Mouse (Mus musculus) forebrain, embryonic 12.5 days (tissue): Measurements from ENCODE around the gene Ankrd13d. TPM values are rescaled to one million over a fixed set of nuclear protein-coding genes. Genes with fewer than 3 reads are reported as not detected.

Source experiments
- ATAC-seq: fragments of 200-750 bp; cut with Nextera tagmentation; 2 replicates; pipeline ENCODE4 v1.8.0; 2017; ENCODE audit warnings: moderate TSS enrichment; ENCODE audit not compliant: low FRiP score
- H3K27ac ChIP-seq: fragments of 300-500 bp; sonication (generic); 2 replicates; pipeline ENCODE4 v1.5.1; 2016; ENCODE audit warnings: mild to moderate bottlenecking
- H3K27me3 ChIP-seq: fragments of 300-500 bp; sonication (generic); 2 replicates; pipeline ENCODE4 v1.6.1; 2016; ENCODE audit warnings: mild to moderate bottlenecking
- H3K36me3 ChIP-seq: fragments of 300-500 bp; sonication (generic); replicated peaks from 2 replicates; pipeline ENCODE4 v1.6.1; 2016; ENCODE audit warnings: mild to moderate bottlenecking
- H3K4me1 ChIP-seq: fragments of 300-500 bp; sonication (generic); 2 replicates; pipeline ENCODE4 v1.6.1; 2016
- H3K4me2 ChIP-seq: fragments of 300-500 bp; sonication (generic); 2 replicates; pipeline ENCODE4 v1.6.1; 2016; ENCODE audit warnings: mild to moderate bottlenecking, moderate library complexity
- H3K4me3 ChIP-seq: fragments of 300-500 bp; sonication (generic); replicated peaks from 2 replicates; pipeline ENCODE4 v1.5.1; 2016; ENCODE audit warnings: mild to moderate bottlenecking
- H3K9ac ChIP-seq: fragments of 300-500 bp; sonication (generic); 2 replicates; pipeline ENCODE4 v1.6.1; 2016; ENCODE audit warnings: mild to moderate bottlenecking
- H3K9me3 ChIP-seq: fragments of 300-500 bp; sonication (generic); 2 replicates; pipeline ENCODE4 v1.6.1; 2016
- WGBS: fragments of 180-500 bp; shearing (Covaris S2); methylation state at CpG from one replicate; pipeline ENCODE4 v1.1.7; 2016; 5-methylcytosine and 5-hydroxymethylcytosine counted together
- polyA plus RNA-seq: library from polyadenylated mRNA; unstranded; fragments of >200 nt; fragmentation: Nextera tagmentation; extraction: Ambion mirVana; gene quantifications from 2 replicates; pipeline ENCODE4 v1.2.1, GENCODE M21; 2016

The Ankrd13d gene
- 12.6 and 14.2 TPM in 2 replicates for polyA plus RNA-seq

DNA sequence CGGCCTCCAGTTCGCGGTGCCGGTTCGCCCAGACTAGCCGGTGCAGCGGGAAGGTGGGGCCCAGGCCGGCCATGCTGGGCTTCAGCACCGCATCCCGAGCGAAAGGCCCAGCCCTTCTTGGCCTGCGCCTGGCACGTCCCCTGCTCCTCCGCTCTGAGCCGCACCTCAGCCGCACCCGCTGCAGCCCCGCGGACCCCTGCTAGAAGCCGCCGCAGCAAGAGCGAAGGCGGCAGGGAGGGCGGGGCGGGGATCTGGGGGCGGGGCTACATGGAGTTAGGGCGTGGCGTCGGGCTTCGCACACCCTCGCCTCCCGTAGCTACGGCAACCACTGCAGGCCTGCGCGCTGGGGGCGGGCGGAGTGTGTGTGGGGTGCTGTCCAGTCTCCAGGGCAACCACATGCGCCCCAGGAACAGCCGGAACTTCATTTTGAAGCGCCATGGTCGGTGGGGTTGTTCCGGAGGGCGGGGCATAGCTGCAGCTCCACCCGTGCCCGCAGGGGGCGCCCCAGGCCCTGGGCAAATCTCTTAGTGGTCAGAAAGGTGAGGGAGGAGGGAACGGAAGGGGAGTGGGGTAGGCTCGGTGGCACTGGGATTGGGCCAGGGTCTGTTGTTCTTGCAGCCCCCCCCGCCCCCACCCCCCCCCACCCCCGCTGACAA, at the start of gene Ankrd13d:
TSS of gene Ankrd13d (minus strand) at position 240 of the 656 bp plus-strand sequence.
- H3K36me3 ChIP-seq = peaks cover 27% of the 10 kb centered on the region
- peak within 1 kb of the TSS; percentile 74 for H3K9ac ChIP-seq
- H3K9me3 ChIP-seq = no peaks in the 10 kb centered on the region
- ATAC-seq = peak; percentile 96
- peak within 1 kb of the TSS; percentile 64 for H3K4me3 ChIP-seq
- 1% methylated on average over 41 of the region's 50 CpGs for WGBS
- H3K27me3 ChIP-seq = peaks cover 6% of the 10 kb centered on the region; the same call in 1 of the 2 replicates
- peak within 1 kb of the TSS; percentile 65 for H3K4me2 ChIP-seq
- peaks cover 20% of the 10 kb centered on the region for H3K4me1 ChIP-seq
- H3K27ac ChIP-seq = 0 out of 2 replicates have a peak within 1 kb of the TSS, but pooled peaks have one; percentile 25

DNA sequence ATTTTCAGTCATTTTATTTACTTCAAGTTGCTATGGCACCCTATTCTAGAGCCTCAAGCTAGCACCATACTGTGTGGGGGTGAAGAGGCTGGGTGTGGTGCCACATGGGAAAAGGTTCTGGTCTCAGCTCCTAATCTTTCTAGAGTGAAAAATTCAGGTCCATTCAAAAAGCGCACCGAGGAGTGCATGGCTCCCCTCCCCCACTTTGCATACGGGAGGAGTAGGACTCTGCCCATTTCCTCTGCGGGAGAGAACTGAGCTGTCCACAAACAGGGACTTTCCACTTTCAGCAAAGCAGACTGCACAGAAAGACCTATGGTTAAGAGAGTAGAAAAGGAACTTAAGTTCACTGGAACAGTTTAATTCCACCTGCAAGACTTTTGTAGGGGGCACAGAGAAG, 49.7 kb upstream of the Ankrd13d start:
- Histone ChIP-seq H3K4me1 (peaks cover 29% of the 10 kb centered on the region), H3K27ac (peak overlapping the region; percentile 93), H3K9me3 (no peaks in the 10 kb centered on the region), H3K27me3 (no peaks in the 10 kb centered on the region), H3K4me3 (peak overlapping the region; percentile 63), H3K4me2 (peak overlapping the region; percentile 87), H3K9ac (peak overlapping the region; percentile 82), H3K36me3 (peaks cover 38% of the 10 kb centered on the region)
- ATAC-seq = peak; percentile 15; the same call in 1 of the 2 replicates
- WGBS = under 1% methylated on average over 4 of the region's 4 CpGs

DNA sequence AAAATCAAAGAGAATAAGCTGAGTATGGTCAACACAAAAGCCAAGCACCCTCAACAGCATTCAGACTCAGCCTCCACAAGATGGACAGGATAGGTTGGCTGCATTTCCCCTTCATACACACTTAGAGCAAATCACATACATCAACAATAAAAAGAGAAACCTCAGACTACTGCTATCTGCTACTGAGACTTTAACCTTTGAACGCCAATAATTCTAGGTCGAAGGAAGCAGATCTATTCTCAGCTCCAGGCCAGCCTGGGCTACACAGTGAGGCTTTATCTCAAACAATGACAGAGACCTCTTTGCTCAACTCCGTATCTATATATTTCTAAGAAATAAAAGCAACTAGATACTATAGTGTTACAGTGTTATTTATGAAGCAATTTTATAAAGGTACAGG, 48.3 kb upstream of the Ankrd13d start:
- no peak overlapping the region for H3K4me2 ChIP-seq
- peaks cover 49% of the 10 kb centered on the region for H3K36me3 ChIP-seq
- H3K27me3 ChIP-seq = no peaks in the 10 kb centered on the region
- no peak overlapping the region for H3K27ac ChIP-seq
- H3K9ac ChIP-seq = no peak overlapping the region
- no peak overlapping the region for H3K4me3 ChIP-seq
- 94% methylated on average over 3 of the region's 3 CpGs for WGBS
- peaks cover 29% of the 10 kb centered on the region for H3K4me1 ChIP-seq
- no peak for ATAC-seq
- H3K9me3 ChIP-seq = no peaks in the 10 kb centered on the region

DNA sequence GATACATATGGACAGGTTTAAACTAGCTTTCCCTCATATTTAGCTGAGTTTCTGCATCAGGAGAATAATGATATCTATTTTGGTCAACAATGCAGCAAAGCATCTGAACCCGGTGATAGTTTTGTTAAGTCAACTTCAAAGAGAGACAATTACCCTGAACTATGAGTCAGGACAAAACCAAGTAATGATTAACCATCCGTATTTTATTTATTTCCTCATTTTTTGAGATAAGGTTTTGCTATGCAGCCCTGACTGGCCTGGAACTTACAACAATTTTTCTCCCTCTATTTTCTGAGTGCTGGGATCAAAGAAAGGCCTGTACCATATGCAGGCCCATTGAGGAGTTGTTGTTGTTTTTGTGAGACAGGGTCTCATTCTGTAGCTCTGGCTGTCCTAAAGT, 47.7 kb upstream of the Ankrd13d start:
- Histone ChIP-seq H3K27me3 (no peaks in the 10 kb centered on the region), H3K4me2 (no peak overlapping the region), H3K9ac (no peak overlapping the region), H3K4me1 (peaks cover 29% of the 10 kb centered on the region), H3K27ac (no peak overlapping the region), H3K36me3 (peaks cover 56% of the 10 kb centered on the region), H3K9me3 (no peaks in the 10 kb centered on the region), H3K4me3 (no peak overlapping the region)
- 87% methylated on average over 2 of the region's 2 CpGs for WGBS
- no peak for ATAC-seq

DNA sequence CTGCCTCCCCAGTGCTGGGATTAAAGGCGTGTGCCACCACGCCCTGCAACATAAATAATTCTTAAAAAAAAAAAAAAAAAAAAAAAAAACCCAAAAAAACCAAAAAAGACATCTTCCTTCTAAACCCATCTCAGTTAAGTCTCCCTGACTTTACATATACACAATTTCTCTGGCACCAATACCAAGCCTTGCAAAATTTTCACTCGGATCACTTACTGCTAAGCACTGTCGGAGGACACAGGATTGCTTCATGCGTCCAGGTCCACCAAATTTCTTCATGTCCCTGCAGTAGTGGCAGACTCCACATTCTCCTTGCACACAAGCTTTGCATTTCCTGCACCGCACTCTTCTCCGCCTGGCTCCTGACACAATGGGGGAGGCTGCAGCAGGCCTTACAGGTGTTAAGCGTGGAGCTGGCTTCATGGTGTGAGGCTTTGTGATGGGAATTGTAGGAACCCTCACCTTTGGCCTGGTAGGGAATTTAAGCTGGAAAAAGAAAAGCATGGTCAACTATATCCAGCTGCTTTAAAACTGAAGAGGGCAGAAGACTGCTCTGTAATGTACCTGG, 45.9 kb upstream of the Ankrd13d start:
- Histone ChIP-seq H3K4me1 (peaks cover 18% of the 10 kb centered on the region), H3K9ac (no peak overlapping the region), H3K27ac (no peak overlapping the region), H3K4me3 (no peak overlapping the region), H3K27me3 (no peaks in the 10 kb centered on the region), H3K4me2 (no peak overlapping the region), H3K36me3 (peaks cover 74% of the 10 kb centered on the region), H3K9me3 (no peaks in the 10 kb centered on the region)
- WGBS = 96% methylated on average over 8 of the region's 8 CpGs
- no peak for ATAC-seq

DNA sequence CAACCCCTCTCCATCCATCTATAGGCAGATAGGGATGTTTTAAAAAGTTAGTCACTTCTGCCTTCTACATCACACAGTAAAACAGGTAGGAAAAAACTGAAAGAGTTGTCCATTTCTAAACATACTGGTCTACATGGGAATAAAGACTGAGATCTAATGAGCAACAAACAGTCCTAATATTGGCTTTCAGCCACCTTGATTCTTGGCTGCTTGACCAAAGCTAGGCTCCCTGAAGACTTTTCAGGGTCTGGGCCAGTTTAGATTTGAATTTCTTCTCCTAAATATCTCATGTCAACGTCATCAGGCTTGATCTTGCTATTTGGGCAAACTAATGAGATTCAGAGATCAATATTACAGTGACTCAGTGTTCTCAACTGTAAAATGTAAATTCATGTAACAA, 43.9 kb upstream of the Ankrd13d start:
- Histone ChIP-seq H3K9ac (no peak overlapping the region), H3K4me1 (peaks cover 4% of the 10 kb centered on the region), H3K4me3 (no peak overlapping the region), H3K27ac (no peak overlapping the region), H3K9me3 (no peaks in the 10 kb centered on the region), H3K4me2 (no peak overlapping the region), H3K27me3 (no peaks in the 10 kb centered on the region), H3K36me3 (peaks cover 91% of the 10 kb centered on the region)
- no peak for ATAC-seq
- 87% methylated on average over 1 of the region's 1 CpGs for WGBS

DNA sequence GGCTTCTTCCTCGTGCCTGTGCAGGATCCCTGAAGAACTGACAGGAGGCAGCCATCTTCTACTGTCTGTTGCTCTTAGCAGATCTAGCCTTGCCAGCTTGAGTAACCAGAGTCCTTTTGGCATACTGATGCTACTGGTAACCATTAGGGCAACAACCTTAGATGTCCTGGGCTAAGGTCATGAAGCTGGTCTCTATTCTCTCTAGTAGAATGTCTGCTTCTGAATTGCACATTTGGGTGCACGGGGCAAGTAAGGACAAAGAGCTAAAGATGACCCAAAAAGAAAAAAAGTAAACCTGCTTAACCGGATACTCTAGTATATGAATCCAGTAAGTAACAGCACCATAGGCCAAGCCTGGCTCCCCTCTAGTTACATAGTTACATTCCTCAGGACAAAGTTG, 43.2 kb upstream of the Ankrd13d start:
- no peak for ATAC-seq
- Histone ChIP-seq H3K27ac (no peak overlapping the region), H3K4me2 (no peak overlapping the region), H3K4me3 (no peak overlapping the region), H3K4me1 (no peaks in the 10 kb centered on the region), H3K9ac (no peak overlapping the region), H3K9me3 (no peaks in the 10 kb centered on the region), H3K27me3 (no peaks in the 10 kb centered on the region), H3K36me3 (peaks cover 91% of the 10 kb centered on the region)
- 92% methylated on average over 3 of the region's 3 CpGs for WGBS

DNA sequence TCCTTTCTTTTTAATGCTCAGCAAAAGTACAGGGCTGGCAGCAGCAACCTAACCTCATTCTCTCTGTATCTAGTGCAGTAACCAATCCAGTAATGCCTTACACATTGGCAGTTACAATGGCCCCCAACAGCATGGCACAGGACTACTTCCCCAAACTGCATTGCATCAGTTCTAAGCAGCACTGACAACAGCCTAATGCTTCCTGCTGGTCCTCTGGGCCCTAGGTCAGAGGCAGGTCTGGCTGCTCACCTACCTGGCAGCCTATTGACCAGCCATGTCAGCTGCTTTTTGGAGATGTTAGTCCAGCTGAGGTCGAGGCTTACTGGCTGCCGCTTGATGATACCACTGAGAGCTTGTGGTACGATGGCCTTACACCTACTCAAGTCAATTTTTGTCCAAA, 39.2 kb upstream of the Ankrd13d start:
- no peaks in the 10 kb centered on the region for H3K4me1 ChIP-seq
- 94% methylated on average over 3 of the region's 3 CpGs for WGBS
- H3K4me3 ChIP-seq = no peak overlapping the region
- H3K9me3 ChIP-seq = no peaks in the 10 kb centered on the region
- no peaks in the 10 kb centered on the region for H3K27me3 ChIP-seq
- no peak for ATAC-seq
- H3K9ac ChIP-seq = no peak overlapping the region
- peaks cover 96% of the 10 kb centered on the region for H3K36me3 ChIP-seq
- H3K4me2 ChIP-seq = no peak overlapping the region
- H3K27ac ChIP-seq = no peak overlapping the region

DNA sequence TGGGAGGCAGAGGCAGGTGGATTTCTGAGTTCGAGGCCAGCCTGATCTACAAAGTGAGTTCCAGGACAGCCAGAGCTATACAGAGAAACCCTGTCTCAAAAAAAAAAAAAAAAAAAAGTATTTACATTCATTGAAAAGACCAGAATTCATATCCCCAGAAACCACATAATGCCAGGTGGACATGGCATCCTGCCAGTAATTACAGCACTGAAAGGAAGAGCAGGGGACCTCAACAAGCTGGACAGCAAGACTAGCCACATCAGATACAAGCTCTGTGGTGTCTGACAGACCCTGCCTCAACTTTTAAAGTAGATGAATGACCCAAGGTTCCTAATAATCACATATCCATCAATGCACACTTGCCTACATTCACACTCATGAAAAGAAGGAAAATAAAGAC, 38.7 kb upstream of the Ankrd13d start:
- no peaks in the 10 kb centered on the region for H3K27me3 ChIP-seq
- ATAC-seq = no peak
- no peak overlapping the region for H3K4me2 ChIP-seq
- H3K4me1 ChIP-seq = no peaks in the 10 kb centered on the region
- peaks cover 95% of the 10 kb centered on the region for H3K36me3 ChIP-seq
- no peak overlapping the region for H3K9ac ChIP-seq
- WGBS = 71% methylated on average over 1 of the region's 1 CpGs
- no peak overlapping the region for H3K27ac ChIP-seq
- no peaks in the 10 kb centered on the region for H3K9me3 ChIP-seq
- H3K4me3 ChIP-seq = no peak overlapping the region

DNA sequence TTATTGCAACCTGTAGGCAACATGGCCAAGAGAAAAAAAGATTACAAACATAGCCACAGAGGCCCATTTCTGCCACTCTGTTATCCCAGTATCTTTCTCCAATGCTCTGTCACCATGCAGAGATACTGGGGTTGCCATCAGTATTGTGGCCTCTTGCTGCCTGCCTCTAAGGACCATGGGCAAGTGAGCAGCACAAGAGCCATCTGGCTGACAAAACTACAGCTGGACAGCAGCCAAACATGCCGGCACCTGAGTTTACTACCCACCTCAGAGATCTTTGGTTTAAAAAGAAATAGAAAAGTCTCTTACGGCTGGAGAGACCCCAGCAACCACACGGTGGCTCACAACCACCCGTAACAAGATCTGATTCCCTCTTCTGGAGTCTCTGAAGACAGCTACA, 36.3 kb upstream of the Ankrd13d start:
- Histone ChIP-seq H3K4me3 (no peak overlapping the region), H3K9me3 (no peaks in the 10 kb centered on the region), H3K4me2 (no peak overlapping the region), H3K4me1 (no peaks in the 10 kb centered on the region), H3K27me3 (no peaks in the 10 kb centered on the region), H3K9ac (no peak overlapping the region), H3K27ac (no peak overlapping the region), H3K36me3 (peaks cover 82% of the 10 kb centered on the region)
- no peak for ATAC-seq
- WGBS = 85% methylated on average over 4 of the region's 4 CpGs

DNA sequence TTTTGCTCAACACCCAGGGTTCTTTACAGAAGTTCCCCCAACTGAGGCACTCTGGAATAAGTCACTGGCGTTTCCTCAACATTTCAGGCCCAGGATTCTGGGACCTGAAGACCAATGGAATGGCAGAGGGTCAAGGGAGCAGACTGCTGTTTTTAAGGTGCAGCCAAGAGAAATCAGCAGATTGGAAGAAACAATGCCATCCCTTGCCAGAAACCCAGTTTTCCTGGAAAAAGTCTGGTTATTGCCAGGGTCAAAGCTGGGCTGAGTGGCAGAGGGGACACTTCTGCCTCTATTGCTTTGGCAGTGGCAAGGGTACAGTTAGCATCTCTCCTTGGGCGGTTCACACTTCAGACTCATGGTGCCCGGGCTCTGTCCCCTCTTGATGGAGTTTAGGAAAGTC, 34.2 kb upstream of the Ankrd13d start:
- H3K4me3 ChIP-seq = no peak overlapping the region
- H3K27me3 ChIP-seq = no peaks in the 10 kb centered on the region
- WGBS = 89% methylated on average over 3 of the region's 3 CpGs
- no peak overlapping the region for H3K27ac ChIP-seq
- no peaks in the 10 kb centered on the region for H3K4me1 ChIP-seq
- no peaks in the 10 kb centered on the region for H3K9me3 ChIP-seq
- H3K36me3 ChIP-seq = peaks cover 69% of the 10 kb centered on the region
- H3K9ac ChIP-seq = no peak overlapping the region
- ATAC-seq = no peak
- no peak overlapping the region for H3K4me2 ChIP-seq

DNA sequence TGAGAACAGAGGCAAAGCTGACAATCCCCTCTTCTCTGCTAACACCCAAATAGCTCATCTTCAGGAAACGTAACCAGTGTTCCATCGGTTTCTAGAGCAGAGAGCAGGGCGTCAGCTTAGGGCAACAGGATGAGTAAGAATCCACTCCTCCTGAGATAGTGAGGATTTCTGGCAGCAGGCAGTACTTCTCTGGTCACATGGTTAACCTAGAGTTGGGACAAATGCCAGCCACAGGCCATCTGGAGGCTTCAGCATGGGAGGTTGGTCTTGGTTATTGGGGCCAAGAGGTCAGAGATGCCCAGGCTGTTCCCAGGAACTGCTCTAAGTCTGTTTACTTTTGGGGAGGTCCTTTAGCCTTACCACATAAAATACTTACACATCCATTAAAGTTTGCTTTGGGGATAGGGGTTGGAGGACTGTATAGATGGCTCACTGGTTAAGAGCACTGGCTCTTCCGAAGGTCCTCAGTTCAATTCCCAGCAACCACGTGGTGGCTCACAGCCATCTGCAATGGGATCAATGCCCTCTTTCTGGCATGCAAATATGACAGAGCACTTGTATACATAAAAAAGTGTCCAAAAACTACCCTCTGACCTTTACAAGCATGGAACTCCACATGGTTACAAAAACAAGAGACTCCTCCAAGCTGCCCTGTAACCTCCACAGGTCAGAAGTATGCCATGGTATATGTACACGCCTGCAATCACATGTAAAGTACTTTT, 32.4 kb upstream of the Ankrd13d start:
- 86% methylated on average over 6 of the region's 6 CpGs for WGBS
- Histone ChIP-seq H3K27ac (no peak overlapping the region), H3K36me3 (peaks cover 53% of the 10 kb centered on the region), H3K9me3 (no peaks in the 10 kb centered on the region), H3K9ac (no peak overlapping the region), H3K4me3 (no peak overlapping the region), H3K4me1 (no peaks in the 10 kb centered on the region), H3K4me2 (no peak overlapping the region), H3K27me3 (no peaks in the 10 kb centered on the region)
- ATAC-seq = no peak
